Mouse (Mus musculus): ENCODE data around the gene Npas2. TPM values are rescaled to one million over a fixed set of nuclear protein-coding genes. Genes with fewer than 3 reads are reported as not detected.

The Npas2 gene
- 10 to 100 TPM; 31.9 to 34.3 (median 33.1) TPM for total RNA-seq (2022)

- peak in 1 of 2 experiments; percentile 26 for DNase-seq (ENCODE audit: low spot score in 2 of 2)
Measured at GRCm38 (mm10) chr1:39192997-39193861, at the start of gene Npas2. Npas2 (plus strand) TSS chr1:39193731.

GRCm38 (mm10) chr1:39156778-39157177, 36.8 kb upstream of the Npas2 start:
- no peak for DNase-seq (ENCODE audit: low spot score in 2 of 2)

- DNase-seq (ENCODE audit: low spot score in 2 of 2), result peak; percentile 38 to 48
Measured at GRCm38 (mm10) chr1:39160167-39160566, 33.4 kb upstream of the Npas2 start.

- DNase-seq (ENCODE audit: low spot score in 2 of 2), result no peak
Measured at GRCm38 (mm10) chr1:39163077-39163476, 30.5 kb upstream of the Npas2 start.

- DNase-seq (ENCODE audit: low spot score in 2 of 2), result no peak
Measured at GRCm38 (mm10) chr1:39176690-39177089, 16.8 kb upstream of the Npas2 start.

- DNase-seq (ENCODE audit: low spot score in 2 of 2), result peak; percentile 56 to 59
Measured at GRCm38 (mm10) chr1:39177211-39177610, 16.3 kb upstream of the Npas2 start.

GRCm38 (mm10) chr1:39179806-39180205, 13.7 kb upstream of the Npas2 start:
- no peak for DNase-seq (ENCODE audit: low spot score in 2 of 2)

GRCm38 (mm10) chr1:39180517-39180916, 13.0 kb upstream of the Npas2 start:
- DNase-seq (ENCODE audit: low spot score in 2 of 2), result no peak

- DNase-seq (ENCODE audit: low spot score in 2 of 2), result no peak
Measured at GRCm38 (mm10) chr1:39181901-39182300, 11.6 kb upstream of the Npas2 start.

GRCm38 (mm10) chr1:39185833-39186232, 7.7 kb upstream of the Npas2 start:
- no peak for DNase-seq (ENCODE audit: low spot score in 2 of 2)

- no peak for DNase-seq (ENCODE audit: low spot score in 2 of 2)
Measured at GRCm38 (mm10) chr1:39186711-39187437, 6.7 kb upstream of the Npas2 start.

- DNase-seq (ENCODE audit: low spot score in 2 of 2), result no peak
Measured at GRCm38 (mm10) chr1:39191122-39191521, 2.4 kb upstream of the Npas2 start.

GRCm38 (mm10) chr1:39192460-39192996, 1.0 kb upstream of the Npas2 start:
- peak; percentile 35 to 36 for DNase-seq (ENCODE audit: low spot score in 2 of 2)

GRCm38 (mm10) chr1:39193862-39194675, 538 bp downstream of the Npas2 start:
- peak; percentile 30 to 46 for DNase-seq (ENCODE audit: low spot score in 2 of 2)

GRCm38 (mm10) chr1:39194959-39195358, 1.4 kb downstream of the Npas2 start:
- DNase-seq (ENCODE audit: low spot score in 2 of 2), result no peak

- DNase-seq (ENCODE audit: low spot score in 2 of 2), result no peak
Measured at GRCm38 (mm10) chr1:39196126-39196525, 2.6 kb downstream of the Npas2 start.

GRCm38 (mm10) chr1:39196676-39197375, 3.3 kb downstream of the Npas2 start:
- no peak for DNase-seq (ENCODE audit: low spot score in 2 of 2)

- no peak for DNase-seq (ENCODE audit: low spot score in 2 of 2)
Measured at GRCm38 (mm10) chr1:39205021-39205420, 11.5 kb downstream of the Npas2 start.

- DNase-seq (ENCODE audit: low spot score in 2 of 2), result no peak
Measured at GRCm38 (mm10) chr1:39205697-39206096, 12.2 kb downstream of the Npas2 start.

- no peak for DNase-seq (ENCODE audit: low spot score in 2 of 2)
Measured at GRCm38 (mm10) chr1:39206942-39207341, 13.4 kb downstream of the Npas2 start.

- no peak for DNase-seq (ENCODE audit: low spot score in 2 of 2)
Measured at GRCm38 (mm10) chr1:39210928-39211327, 17.4 kb downstream of the Npas2 start.
